Mouse (Mus musculus) stomach, embryonic 16.5 days (tissue): ENCODE measurements around the gene Fcgr1. TPM values are rescaled to one million over a fixed set of nuclear protein-coding genes. Genes with fewer than 3 reads are reported as not detected.
A peak's percentile ranks its signal among the peaks of the same experiment; 100 is the strongest.

Experiments
- ATAC-seq: fragments of 200-750 bp; cut with Nextera tagmentation; 2 replicates; pipeline ENCODE4 v1.8.0; 2017; ENCODE audit warnings: moderate number of reproducible peaks, moderate TSS enrichment; ENCODE audit not compliant: insufficient read depth, low FRiP score
- H3K27ac ChIP-seq: fragments of 300-500 bp; sonication (generic); 2 replicates; pipeline ENCODE4 v1.5.1; 2014; ENCODE audit warnings: low read length
- H3K27me3 ChIP-seq: fragments of 300-500 bp; sonication (generic); 2 replicates; pipeline ENCODE4 v1.6.1; 2014; ENCODE audit warnings: low read length, control low read depth, mixed read lengths; ENCODE audit not compliant: control insufficient read depth, insufficient read depth
- H3K36me3 ChIP-seq: fragments of 300-500 bp; sonication (generic); 2 replicates; pipeline ENCODE4 v1.6.1; 2014; ENCODE audit warnings: low read length; ENCODE audit not compliant: control insufficient read depth, insufficient read depth
- H3K4me1 ChIP-seq: fragments of 300-500 bp; sonication (generic); 2 replicates; pipeline ENCODE4 v1.6.1; 2014; ENCODE audit warnings: low read length, control low read depth, mixed read lengths; ENCODE audit not compliant: control insufficient read depth, insufficient read depth
- H3K4me2 ChIP-seq: fragments of 300-500 bp; sonication (generic); 2 replicates; pipeline ENCODE4 v1.6.1; 2014; ENCODE audit warnings: low read depth, low read length, mixed read lengths
- H3K4me3 ChIP-seq: fragments of 300-500 bp; sonication (generic); replicated peaks from 2 replicates; pipeline ENCODE4 v1.5.1; 2014; ENCODE audit warnings: mild to moderate bottlenecking, low read length
- H3K9ac ChIP-seq: fragments of 300-500 bp; sonication (generic); 2 replicates; pipeline ENCODE4 v1.6.1; 2014; ENCODE audit warnings: low read length
- H3K9me3 ChIP-seq: fragments of 300-500 bp; sonication (generic); replicated peaks from 2 replicates; pipeline ENCODE4 v1.6.1; 2016; ENCODE audit warnings: low read length, control low read depth; ENCODE audit not compliant: control insufficient read depth
- WGBS: fragments of 180-500 bp; shearing (Covaris S2); extraction: QIAGEN DNeasy Blood & Tissue Kit; methylation state at CpG from one replicate; pipeline ENCODE4 v1.1.7; 2014; 5-methylcytosine and 5-hydroxymethylcytosine counted together
- polyA plus RNA-seq: library from polyadenylated mRNA; unstranded; fragments of >200 nt; fragmentation: Nextera tagmentation; extraction: Ambion mirVana; gene quantifications from 2 replicates; pipeline ENCODE4 v1.2.1, GENCODE M21; 2015

The Fcgr1 gene
- polyA plus RNA-seq, 1 experiment from 2014 or later: 3.0 TPM

DNA sequence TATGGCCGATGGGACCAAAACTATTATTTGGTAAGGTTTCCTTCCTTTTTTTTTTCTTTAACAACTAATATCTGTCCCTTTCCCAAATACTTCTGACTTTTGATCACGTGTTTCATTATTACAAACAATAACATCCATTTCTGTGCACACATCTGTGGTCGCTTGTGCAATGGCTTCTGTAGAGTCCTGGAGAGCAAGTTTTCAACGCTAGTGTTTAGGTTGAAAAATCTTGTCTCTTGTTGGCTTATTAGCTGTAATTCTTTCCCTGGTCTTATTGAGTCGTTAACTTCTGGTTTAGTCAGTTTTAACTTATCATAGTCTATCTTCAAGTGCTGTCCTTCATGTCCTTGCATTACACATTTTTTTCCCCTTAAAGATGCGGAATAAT lies 41.4 kb upstream of the Fcgr1 start:
- 52% methylated on average over 6 of the region's 6 CpGs for WGBS
- Histone ChIP-seq H3K9ac (no peak overlapping the region), H3K9me3 (no peaks in the 10 kb centered on the region), H3K27me3 (peaks cover 81% of the 10 kb centered on the region), H3K4me3 (no peak overlapping the region), H3K4me1 (0 out of 2 replicates have a peak, but pooled peaks cover 3% of the 10 kb centered on the region), H3K36me3 (no peaks in the 10 kb centered on the region), H3K27ac (no peak overlapping the region), H3K4me2 (no peak overlapping the region)
- no peak for ATAC-seq

DNA sequence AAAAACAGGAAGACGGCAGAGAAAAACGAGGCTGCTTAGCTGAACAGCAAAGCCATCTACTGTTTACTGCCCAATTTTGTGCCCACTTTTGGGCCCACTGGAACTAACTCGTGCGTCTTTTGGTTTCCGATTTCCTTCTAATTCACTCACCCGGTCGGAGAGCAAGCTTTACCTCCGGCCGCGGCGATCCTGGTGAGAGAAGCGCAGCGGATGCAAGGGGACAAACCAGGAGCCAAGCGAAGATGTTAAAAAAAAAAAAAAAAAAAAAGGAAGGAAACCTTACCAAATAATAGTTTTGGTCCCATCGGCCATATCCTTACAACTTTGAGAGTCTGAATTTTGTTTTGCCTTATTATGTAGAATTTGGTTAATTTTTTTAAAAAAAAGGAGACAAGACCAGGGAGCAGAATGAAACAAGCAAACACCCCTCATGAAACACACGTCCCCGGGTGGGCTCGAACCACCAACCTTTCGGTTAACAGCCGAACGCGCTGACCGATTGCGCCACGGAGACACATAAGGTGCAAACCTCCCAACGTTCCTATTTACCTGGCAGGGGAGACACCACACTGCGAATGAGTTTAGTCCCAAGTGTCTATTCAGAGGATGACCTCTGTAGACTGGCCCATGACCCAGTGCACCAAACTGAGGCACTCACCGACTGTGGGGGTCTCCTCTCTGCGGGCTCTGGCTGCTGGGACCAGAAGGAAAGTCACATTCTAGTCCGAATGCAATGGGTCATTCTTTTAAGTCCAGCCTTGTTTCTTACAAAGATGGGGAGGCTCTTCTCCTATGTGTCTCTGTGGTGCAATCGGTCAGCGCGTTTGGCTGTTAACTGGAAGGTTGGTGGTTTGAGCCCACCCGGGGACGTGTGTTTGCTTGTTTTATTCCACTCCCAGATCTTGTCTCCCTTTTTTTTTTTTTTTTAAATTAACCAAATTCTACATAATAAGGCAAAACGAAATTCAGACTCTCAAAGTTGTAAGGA lies 40.7 kb upstream of the Fcgr1 start:
- Histone ChIP-seq H3K27ac (no peak overlapping the region), H3K4me1 (0 out of 2 replicates have a peak, but pooled peaks cover 3% of the 10 kb centered on the region)

DNA sequence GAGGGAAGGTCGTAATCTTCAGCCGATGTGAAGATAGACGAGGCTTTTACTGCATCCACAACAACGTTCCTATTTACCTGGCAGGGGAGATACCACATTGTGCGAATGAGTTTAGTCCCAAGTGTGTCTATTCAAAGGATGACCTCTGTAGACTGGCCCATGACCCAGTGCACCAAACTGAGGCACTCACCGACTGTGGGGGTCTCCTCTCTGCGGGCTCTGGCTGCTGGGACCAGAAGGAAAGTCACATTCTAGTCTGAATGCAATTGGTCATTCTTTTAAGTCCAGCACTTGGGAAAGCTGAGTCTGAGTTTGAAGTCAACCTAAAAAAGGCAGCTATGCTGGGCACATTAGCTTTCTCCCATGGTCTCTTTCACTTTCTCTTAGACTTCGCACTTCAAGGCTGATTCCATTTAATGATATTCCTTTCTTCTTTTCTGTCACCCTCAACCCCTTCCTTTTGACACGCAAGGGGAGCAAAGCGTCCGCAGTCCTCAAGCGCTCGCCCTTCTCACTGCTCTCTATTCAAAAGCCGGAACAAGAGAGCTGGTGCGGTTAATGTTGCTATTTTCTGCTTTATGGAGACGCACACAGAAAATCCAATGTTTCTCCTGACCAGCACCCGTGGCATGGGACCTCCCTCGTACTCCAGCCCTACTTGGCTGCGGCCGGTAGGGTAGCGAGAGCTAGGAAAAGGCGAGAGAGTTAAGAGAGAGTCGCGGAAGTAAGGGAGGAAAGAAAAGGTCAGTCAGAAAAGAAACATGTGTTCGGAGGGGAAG lies 39.8 kb upstream of the Fcgr1 start:
- Histone ChIP-seq H3K36me3 (no peaks in the 10 kb centered on the region), H3K4me3 (peak overlapping the region; percentile 33), H3K9me3 (no peaks in the 10 kb centered on the region), H3K9ac (peak overlapping the region; percentile 0; the same call in 1 of the 2 replicates), H3K27me3 (peaks cover 84% of the 10 kb centered on the region), H3K27ac (no peak overlapping the region), H3K4me2 (peak overlapping the region; percentile 54), H3K4me1 (0 out of 2 replicates have a peak, but pooled peaks cover 3% of the 10 kb centered on the region)
- WGBS: 3% methylated on average over 25 of the region's 25 CpGs
- no peak for ATAC-seq

More for the DNA sequence above, 40.7 kb upstream of the Fcgr1 start:
- H3K4me2 ChIP-seq: peak overlapping the region; percentile 54
- no peaks in the 10 kb centered on the region for H3K36me3 ChIP-seq
- H3K4me3 ChIP-seq: peak overlapping the region; percentile 33
- no peak for ATAC-seq
- H3K9me3 ChIP-seq: no peaks in the 10 kb centered on the region
- H3K9ac ChIP-seq: peak overlapping the region; percentile 48; the same call in 1 of the 2 replicates
- 4% methylated on average over 36 of the region's 36 CpGs for WGBS
- H3K27me3 ChIP-seq: peaks cover 86% of the 10 kb centered on the region

DNA sequence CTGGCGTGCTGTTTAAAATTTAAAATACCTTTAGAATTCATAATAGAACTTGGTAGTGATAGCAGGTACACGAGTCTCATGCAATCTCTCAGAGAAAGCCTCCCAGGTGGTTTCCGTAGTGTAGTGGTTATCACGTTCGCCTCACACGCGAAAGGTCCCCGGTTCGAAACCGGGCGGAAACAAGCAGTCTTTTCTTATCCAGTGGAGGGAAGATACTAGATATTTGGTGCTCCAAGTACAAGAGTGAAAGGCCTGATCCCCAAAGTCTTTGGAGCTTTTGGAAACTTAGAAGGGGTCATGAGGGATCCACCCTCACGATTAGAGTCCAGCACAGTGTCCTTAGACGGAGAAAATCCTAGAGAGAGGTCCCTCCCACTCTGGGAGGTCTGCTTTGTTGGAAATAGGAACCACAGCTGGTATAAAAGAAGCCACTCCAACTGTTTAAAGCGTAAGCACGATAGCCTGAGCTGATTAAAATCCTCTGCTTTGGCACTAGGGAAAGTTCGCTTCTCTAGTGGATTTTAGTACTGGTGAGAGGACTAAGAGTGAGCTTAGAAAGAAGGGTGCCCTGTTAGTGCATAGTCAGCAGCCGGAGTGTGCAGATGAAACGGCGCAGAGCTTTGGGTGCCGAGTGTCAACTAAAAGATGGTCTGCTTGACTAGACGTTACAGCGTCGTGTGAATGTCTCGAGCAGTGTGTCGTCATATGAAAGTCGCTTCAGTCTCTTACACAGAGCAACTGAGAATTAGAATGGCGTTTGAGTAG lies 39.0 kb upstream of the Fcgr1 start:
- peak; percentile 20; the same call in 1 of the 2 replicates for ATAC-seq
- no peak overlapping the region for H3K27ac ChIP-seq
- no peak overlapping the region for H3K9ac ChIP-seq
- H3K9me3 ChIP-seq: no peaks in the 10 kb centered on the region
- H3K36me3 ChIP-seq: no peaks in the 10 kb centered on the region
- 6% methylated on average over 27 of the region's 27 CpGs for WGBS
- H3K4me2 ChIP-seq: peak overlapping the region; percentile 54
- 0 out of 2 replicates have a peak, but pooled peaks cover 3% of the 10 kb centered on the region for H3K4me1 ChIP-seq
- H3K27me3 ChIP-seq: peaks cover 77% of the 10 kb centered on the region
- peak overlapping the region; percentile 2; the same call in 1 of the 2 replicates for H3K4me3 ChIP-seq

DNA sequence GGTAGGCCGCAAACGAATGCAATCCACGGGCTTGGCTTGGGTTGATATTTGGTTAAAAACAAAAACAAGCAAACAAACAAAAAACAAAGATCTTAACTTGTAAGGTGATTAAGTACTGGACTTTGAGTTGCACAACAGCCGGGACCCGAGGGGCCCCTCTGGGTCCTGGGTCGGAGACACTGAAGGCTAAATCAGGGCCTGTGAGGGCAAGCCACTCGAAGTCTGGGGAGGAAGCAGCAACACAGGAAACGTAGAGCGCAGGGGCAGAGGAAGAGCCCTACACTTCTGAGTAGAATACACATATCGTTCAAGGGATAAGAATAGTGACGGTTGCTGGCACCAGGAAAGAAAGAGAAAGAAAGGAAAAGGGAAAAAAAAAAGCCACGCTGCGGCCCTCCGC lies 38.2 kb upstream of the Fcgr1 start:
- no peak overlapping the region for H3K27ac ChIP-seq
- H3K4me1 ChIP-seq: 0 out of 2 replicates have a peak, but pooled peaks cover 3% of the 10 kb centered on the region
- ATAC-seq: no peak
- H3K36me3 ChIP-seq: no peaks in the 10 kb centered on the region
- H3K4me2 ChIP-seq: peak overlapping the region; percentile 13; the same call in 1 of the 2 replicates
- peaks cover 73% of the 10 kb centered on the region for H3K27me3 ChIP-seq
- H3K9me3 ChIP-seq: no peaks in the 10 kb centered on the region
- 23% methylated on average over 14 of the region's 14 CpGs for WGBS
- peak overlapping the region; percentile 2; the same call in 1 of the 2 replicates for H3K4me3 ChIP-seq
- H3K9ac ChIP-seq: no peak overlapping the region

DNA sequence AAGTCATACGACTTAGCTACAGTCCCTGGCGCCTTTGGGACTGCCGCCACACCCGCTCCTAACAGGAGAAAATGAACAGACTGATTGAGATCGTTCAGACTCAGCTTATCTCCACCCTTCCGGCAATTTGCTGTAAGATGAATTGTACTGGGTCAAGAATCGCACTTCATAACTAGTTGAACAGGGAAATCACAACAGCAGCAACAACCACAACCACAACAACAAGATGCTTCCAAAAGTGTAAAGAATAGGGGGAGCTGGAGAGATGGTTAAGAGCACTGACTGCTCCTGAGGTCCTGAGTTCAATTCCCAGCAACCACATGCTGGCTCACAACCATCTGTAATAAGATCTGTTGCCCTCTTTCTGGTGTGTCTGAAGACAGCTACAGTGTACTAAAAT lies 37.7 kb upstream of the Fcgr1 start:
- no peaks in the 10 kb centered on the region for H3K36me3 ChIP-seq
- H3K9ac ChIP-seq: no peak overlapping the region
- no peak overlapping the region for H3K4me3 ChIP-seq
- H3K9me3 ChIP-seq: no peaks in the 10 kb centered on the region
- ATAC-seq: no peak
- H3K27ac ChIP-seq: no peak overlapping the region
- peaks cover 71% of the 10 kb centered on the region for H3K27me3 ChIP-seq
- WGBS: 53% methylated on average over 7 of the region's 7 CpGs
- 0 out of 2 replicates have a peak, but pooled peaks cover 3% of the 10 kb centered on the region for H3K4me1 ChIP-seq
- no peak overlapping the region for H3K4me2 ChIP-seq

DNA sequence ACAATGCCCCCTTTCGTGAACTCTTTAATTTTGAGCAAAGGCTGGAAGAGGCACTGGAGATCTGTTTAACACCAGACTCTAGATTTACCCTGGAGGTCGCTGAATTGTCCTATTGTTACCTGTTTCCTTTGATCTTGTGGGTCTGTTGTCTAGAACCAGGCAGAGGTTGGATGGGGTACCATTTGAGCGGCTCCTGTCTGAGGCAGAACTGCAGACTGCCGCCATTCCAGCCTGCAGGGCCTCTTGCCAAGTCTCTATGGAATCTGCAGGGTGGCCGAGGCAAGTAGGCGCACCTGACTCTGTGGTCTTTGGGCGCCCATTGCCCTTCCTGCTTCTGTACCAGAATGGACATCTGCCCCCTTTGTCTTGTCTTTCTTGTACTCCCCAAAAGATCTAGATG lies 36.8 kb upstream of the Fcgr1 start:
- no peak overlapping the region for H3K9ac ChIP-seq
- WGBS: 68% methylated on average over 7 of the region's 7 CpGs
- H3K9me3 ChIP-seq: no peaks in the 10 kb centered on the region
- no peak for ATAC-seq
- no peaks in the 10 kb centered on the region for H3K36me3 ChIP-seq
- 0 out of 2 replicates have a peak, but pooled peaks cover 3% of the 10 kb centered on the region for H3K4me1 ChIP-seq
- no peak overlapping the region for H3K4me2 ChIP-seq
- no peak overlapping the region for H3K4me3 ChIP-seq
- no peak overlapping the region for H3K27ac ChIP-seq
- peaks cover 72% of the 10 kb centered on the region for H3K27me3 ChIP-seq

DNA sequence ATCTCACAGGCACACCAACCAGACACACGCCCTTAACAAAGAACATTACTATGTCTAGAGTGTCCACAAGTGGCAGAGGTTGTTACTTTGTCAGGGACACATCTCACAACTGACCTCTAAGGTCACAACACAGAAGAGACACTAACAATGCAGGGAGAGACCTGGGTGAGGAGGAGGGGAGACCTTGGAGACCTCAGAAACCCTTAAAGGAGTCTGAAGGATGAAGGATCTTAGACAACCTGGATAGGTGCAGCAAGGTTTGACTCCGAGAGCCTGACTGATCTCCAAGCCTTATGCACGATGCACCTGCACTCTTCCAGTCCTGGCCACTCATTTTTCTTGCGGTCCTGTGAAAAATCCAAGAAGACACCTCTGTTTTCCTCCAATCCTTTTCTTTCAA lies 36.4 kb upstream of the Fcgr1 start:
- peaks cover 69% of the 10 kb centered on the region for H3K27me3 ChIP-seq
- WGBS: 88% methylated on average over 4 of the region's 4 CpGs
- no peaks in the 10 kb centered on the region for H3K9me3 ChIP-seq
- no peak for ATAC-seq
- H3K4me3 ChIP-seq: no peak overlapping the region
- no peak overlapping the region for H3K27ac ChIP-seq
- H3K36me3 ChIP-seq: no peaks in the 10 kb centered on the region
- 0 out of 2 replicates have a peak, but pooled peaks cover 3% of the 10 kb centered on the region for H3K4me1 ChIP-seq
- no peak overlapping the region for H3K9ac ChIP-seq
- no peak overlapping the region for H3K4me2 ChIP-seq
